Mouse (Mus musculus) liver, postnatal 0 days (tissue): Measurements from ENCODE around the gene Gm853. TPM values are rescaled to one million over a fixed set of nuclear protein-coding genes. Genes with fewer than 3 reads are reported as not detected.
A peak's percentile ranks its signal among the peaks of the same experiment; 100 is the strongest.

Experiments
- ATAC-seq: fragments of 200-750 bp; cut with Nextera tagmentation; 2 replicates; pipeline ENCODE4 v1.8.0; 2017; ENCODE audit warnings: mild to moderate bottlenecking, moderate library complexity
- DNase-seq: peaks from one replicate; pipeline ENCODE4 v3.0.0-alpha.2; 2016
- H3K27ac ChIP-seq: fragments of 300-500 bp; sonication (generic); 2 replicates; pipeline ENCODE4 v1.5.1; 2014; ENCODE audit warnings: antibody characterized with exemption, moderate library complexity, mild to moderate bottlenecking, low read depth
- H3K27me3 ChIP-seq: fragments of 300-500 bp; sonication (generic); 2 replicates; pipeline ENCODE4 v1.6.1; 2014; ENCODE audit warnings: low read length, control low read depth, mixed read lengths; ENCODE audit not compliant: insufficient read depth
- H3K36me3 ChIP-seq: fragments of 300-500 bp; sonication (generic); replicated peaks from 2 replicates; pipeline ENCODE4 v1.6.1; 2014; ENCODE audit warnings: mild to moderate bottlenecking, control low read depth, low read length, moderate library complexity, mixed read lengths; ENCODE audit not compliant: insufficient read depth
- H3K4me1 ChIP-seq: fragments of 300-500 bp; sonication (generic); 2 replicates; pipeline ENCODE4 v1.6.1; 2014; ENCODE audit warnings: antibody characterized with exemption, mild to moderate bottlenecking, control low read depth; ENCODE audit not compliant: insufficient read depth
- H3K4me2 ChIP-seq: fragments of 300-500 bp; sonication (generic); 2 replicates; pipeline ENCODE4 v1.6.1; 2014; ENCODE audit warnings: low read depth, mild to moderate bottlenecking, low read length, moderate library complexity, mixed read lengths
- H3K4me3 ChIP-seq: fragments of 300-500 bp; sonication (generic); 2 replicates; pipeline ENCODE4 v1.5.1; 2014; ENCODE audit warnings: low read depth, low read length
- H3K9ac ChIP-seq: fragments of 300-500 bp; sonication (generic); replicated peaks from 2 replicates; pipeline ENCODE4 v1.6.1; 2014; ENCODE audit warnings: mild to moderate bottlenecking, moderate library complexity
- H3K9me3 ChIP-seq: fragments of 300-500 bp; sonication (generic); 2 replicates; pipeline ENCODE4 v1.6.1; 2016; ENCODE audit warnings: mild to moderate bottlenecking, control low read depth, low read length, mixed read lengths
- CTCF ChIP-seq: sonication (generic); IDR thresholded peaks from 2 replicates; pipeline ENCODE4 v1.5.1; 2016; ENCODE audit warnings: antibody characterized with exemption, low read depth
- EP300 ChIP-seq: IDR thresholded peaks from 2 replicates; pipeline ENCODE4 v1.6.1; 2016; ENCODE audit warnings: antibody characterized with exemption, low read depth, mild to moderate bottlenecking
- WGBS: fragments of 180-500 bp; shearing (Covaris S2); extraction: QIAGEN DNeasy Blood & Tissue Kit; methylation state at CpG from one replicate; pipeline ENCODE4 v1.1.7; 2014; ENCODE audit not compliant: insufficient replicate concordance; 5-methylcytosine and 5-hydroxymethylcytosine counted together
- polyA plus RNA-seq: library from polyadenylated mRNA; unstranded; fragments of >200 nt; fragmentation: Nextera tagmentation; extraction: Ambion mirVana; gene quantifications from 2 replicates; pipeline ENCODE4 v1.2.1, GENCODE M21; 2015

Gene Gm853
- polyA plus RNA-seq, 1 experiment from 2014 or later, result not detected

DNA sequence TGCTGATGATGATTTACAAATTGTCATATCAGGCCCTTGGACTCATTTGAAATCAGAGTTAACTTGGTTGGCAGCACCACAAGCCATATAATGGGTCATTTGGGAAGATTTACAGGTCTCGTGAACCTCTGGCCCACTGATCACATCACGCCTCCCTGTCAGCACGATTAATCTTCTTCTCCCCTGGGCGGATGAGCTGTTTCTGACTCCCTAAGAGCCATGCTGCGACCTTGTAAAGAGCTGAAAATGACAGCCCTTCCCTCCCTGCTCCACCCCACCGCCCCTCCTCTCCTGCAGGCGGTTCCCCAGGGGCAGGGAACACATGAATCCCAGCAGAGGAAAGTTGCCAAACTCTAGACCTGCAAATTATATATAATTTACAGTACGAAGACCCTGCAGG lies 14.2 kb upstream of the Gm853 start:
- Histone ChIP-seq H3K4me1 (no peaks in the 10 kb centered on the region), H3K27ac (no peak overlapping the region), H3K36me3 (no peaks in the 10 kb centered on the region), H3K4me3 (no peak overlapping the region), H3K27me3 (no peaks in the 10 kb centered on the region), H3K9me3 (no peaks in the 10 kb centered on the region), H3K4me2 (no peak overlapping the region), H3K9ac (no peak overlapping the region)
- DNase-seq (no peak), ATAC-seq (no peak)
- WGBS, result 52% methylated on average over 8 of the region's 8 CpGs
- TF ChIP-seq CTCF, result no peak
- TF ChIP-seq EP300, result no peak

DNA sequence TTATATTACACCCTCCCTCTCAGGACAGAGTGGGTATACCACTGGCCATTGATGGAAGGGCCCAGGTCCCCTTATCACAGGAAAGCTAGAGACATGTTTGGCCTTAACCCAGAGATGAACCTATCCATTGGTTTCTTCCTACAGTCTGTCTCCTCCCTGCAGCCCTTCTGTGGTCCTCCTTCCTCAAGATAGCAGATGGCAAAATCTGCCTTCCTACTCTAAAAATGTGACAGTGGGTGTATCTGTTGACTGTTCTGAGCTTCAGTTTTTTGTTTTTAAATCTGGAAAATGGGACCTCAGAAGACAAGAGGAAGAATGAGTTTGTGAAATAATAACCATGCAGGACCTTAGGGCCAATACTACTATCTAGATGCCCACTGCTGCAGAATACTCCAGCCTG lies 1.9 kb upstream of the Gm853 start:
- Histone ChIP-seq H3K9ac (no peak overlapping the region), H3K9me3 (no peaks in the 10 kb centered on the region), H3K4me2 (no peak overlapping the region), H3K4me3 (no peak overlapping the region), H3K27me3 (no peaks in the 10 kb centered on the region), H3K36me3 (no peaks in the 10 kb centered on the region), H3K27ac (no peak overlapping the region), H3K4me1 (no peaks in the 10 kb centered on the region)
- ATAC-seq (no peak), DNase-seq (no peak)
- no peak for TF ChIP-seq EP300
- no peak for TF ChIP-seq CTCF

DNA sequence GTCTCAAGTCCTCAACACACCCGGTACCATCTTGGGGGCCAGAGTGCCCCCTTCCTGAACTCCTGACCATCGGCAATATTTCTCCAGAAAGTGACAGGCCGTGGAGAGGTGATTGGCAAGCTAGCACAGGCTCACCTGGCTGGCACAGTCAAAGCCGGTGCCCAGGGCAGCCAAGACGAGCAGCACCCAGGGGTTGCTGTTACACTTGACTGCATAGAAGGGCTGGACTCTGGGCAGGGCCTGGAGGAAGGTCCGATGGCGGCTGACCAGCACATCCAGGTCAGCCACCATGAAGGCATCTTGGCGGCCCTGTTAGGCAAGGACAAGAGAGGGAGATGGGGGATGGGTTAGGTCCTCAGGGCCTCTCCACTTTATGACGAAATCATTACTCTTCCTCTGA lies 2.0 kb downstream of the Gm853 start:
- DNase-seq (no peak), ATAC-seq (no peak)
- WGBS, result 72% methylated on average over 9 of the region's 9 CpGs
- Histone ChIP-seq H3K4me3 (no peak overlapping the region), H3K9ac (no peak overlapping the region), H3K27ac (no peak overlapping the region), H3K4me2 (no peak overlapping the region), H3K27me3 (no peaks in the 10 kb centered on the region), H3K36me3 (no peaks in the 10 kb centered on the region), H3K4me1 (no peaks in the 10 kb centered on the region), H3K9me3 (no peaks in the 10 kb centered on the region)
- no peak for TF ChIP-seq CTCF
- TF ChIP-seq EP300, result no peak

DNA sequence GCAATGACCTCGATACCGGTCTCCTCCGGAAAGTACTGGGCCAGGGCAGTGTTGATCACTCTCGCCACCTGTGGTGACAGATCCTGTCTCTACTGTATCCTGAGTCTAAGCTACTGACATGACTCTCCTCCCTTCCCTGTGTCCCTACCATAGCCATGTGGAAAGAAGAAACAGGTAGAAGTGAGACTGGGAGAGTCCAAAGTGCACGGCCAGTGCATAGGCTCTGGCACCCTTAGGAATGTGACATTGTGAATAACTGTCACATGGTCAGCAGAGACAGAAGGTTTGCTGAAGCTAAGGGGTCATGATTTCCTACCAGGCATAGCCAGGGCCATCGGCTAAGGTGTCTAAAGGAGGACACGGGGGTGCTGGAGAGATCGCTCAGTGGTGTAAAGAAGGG lies 6.8 kb downstream of the Gm853 start:
- no peak for DNase-seq
- Histone ChIP-seq H3K27me3 (no peaks in the 10 kb centered on the region), H3K9me3 (no peaks in the 10 kb centered on the region), H3K9ac (no peak overlapping the region), H3K4me2 (no peak overlapping the region), H3K4me1 (0 out of 2 replicates have a peak, but pooled peaks cover 3% of the 10 kb centered on the region), H3K27ac (no peak overlapping the region), H3K4me3 (no peak overlapping the region), H3K36me3 (no peaks in the 10 kb centered on the region)
- TF ChIP-seq EP300, result no peak
- no peak for TF ChIP-seq CTCF
- ATAC-seq, result no peak
- 85% methylated on average over 8 of the region's 8 CpGs for WGBS

DNA sequence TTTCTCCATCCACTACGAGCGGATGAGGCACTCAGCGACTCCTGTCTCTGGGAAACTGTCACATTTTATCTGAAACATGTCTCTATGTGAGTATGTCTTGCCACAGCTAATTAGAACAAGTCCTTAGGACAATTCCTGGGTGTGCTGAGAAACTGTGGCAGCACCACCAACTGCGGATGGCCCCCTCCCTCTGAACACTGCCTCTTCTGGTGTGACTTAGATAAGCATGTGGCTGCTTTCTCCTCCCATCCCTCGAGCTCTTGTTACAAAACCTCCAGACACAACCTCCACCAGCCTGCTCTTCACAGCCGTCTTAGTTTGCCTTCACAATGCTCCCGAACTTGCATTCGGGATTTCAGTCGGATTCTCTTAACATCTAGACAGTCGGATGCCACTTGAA lies 8.3 kb downstream of the Gm853 start:
- no peak; the same call in 1 of the 2 replicates for ATAC-seq
- no peak for DNase-seq
- no peak overlapping the region for H3K4me2 ChIP-seq
- H3K9me3 ChIP-seq, result no peaks in the 10 kb centered on the region
- TF ChIP-seq EP300 (no peak), CTCF (peak; percentile 17; the same call in 1 of the 2 replicates)
- no peaks in the 10 kb centered on the region for H3K36me3 ChIP-seq
- no peak overlapping the region for H3K27ac ChIP-seq
- no peaks in the 10 kb centered on the region for H3K27me3 ChIP-seq
- H3K4me1 ChIP-seq, result 0 out of 2 replicates have a peak, but pooled peaks cover 3% of the 10 kb centered on the region
- no peak overlapping the region for H3K9ac ChIP-seq
- no peak overlapping the region for H3K4me3 ChIP-seq
- 64% methylated on average over 10 of the region's 10 CpGs for WGBS

DNA sequence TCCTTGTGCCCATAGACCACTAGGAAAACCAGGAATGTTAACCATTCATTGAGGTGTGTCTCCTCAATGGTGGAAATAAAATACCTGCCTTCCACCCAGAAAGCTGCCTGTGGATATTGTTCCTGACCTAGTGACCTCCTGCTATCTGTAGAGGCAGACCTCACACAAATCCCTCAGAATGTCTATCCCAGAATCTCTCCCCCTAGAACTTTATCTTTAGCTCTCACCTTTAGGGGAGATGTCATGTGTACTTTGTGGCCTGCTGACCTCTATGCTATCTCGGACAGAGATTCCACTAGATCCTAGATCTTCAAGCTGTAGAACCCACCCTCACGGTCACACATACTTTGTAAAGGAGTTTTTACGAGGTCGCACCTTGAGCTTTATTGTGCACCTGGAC lies 9.0 kb downstream of the Gm853 start:
- H3K27ac ChIP-seq, result no peak overlapping the region
- TF ChIP-seq EP300 (no peak), CTCF (no peak)
- WGBS, result 52% methylated on average over 4 of the region's 4 CpGs
- H3K9ac ChIP-seq, result no peak overlapping the region
- ATAC-seq (no peak), DNase-seq (no peak)
- no peaks in the 10 kb centered on the region for H3K36me3 ChIP-seq
- H3K27me3 ChIP-seq, result no peaks in the 10 kb centered on the region
- H3K4me1 ChIP-seq, result 0 out of 2 replicates have a peak, but pooled peaks cover 3% of the 10 kb centered on the region
- no peak overlapping the region for H3K4me3 ChIP-seq
- H3K4me2 ChIP-seq, result no peak overlapping the region
- no peaks in the 10 kb centered on the region for H3K9me3 ChIP-seq

DNA sequence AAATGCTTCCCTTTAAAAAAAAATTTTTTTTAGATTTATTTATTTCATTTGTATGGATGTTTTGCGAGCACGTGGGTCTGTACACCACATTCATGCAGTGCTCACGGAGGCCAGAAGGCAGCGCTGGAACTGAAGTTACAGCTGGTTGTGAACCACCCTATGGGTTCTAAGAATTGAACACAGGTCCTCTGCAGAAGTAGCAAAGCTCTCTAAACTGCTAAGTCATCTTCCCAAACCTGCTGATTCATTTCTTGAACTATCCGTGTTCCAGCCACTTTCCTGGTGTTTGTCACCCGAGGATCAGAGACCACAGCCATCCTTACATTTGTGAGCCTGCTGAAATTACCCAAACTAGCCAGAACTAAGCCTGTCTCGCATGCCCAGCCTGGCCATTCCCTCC lies 9.8 kb downstream of the Gm853 start:
- Histone ChIP-seq H3K27ac (no peak overlapping the region), H3K27me3 (no peaks in the 10 kb centered on the region), H3K9ac (no peak overlapping the region), H3K36me3 (no peaks in the 10 kb centered on the region), H3K9me3 (no peaks in the 10 kb centered on the region), H3K4me2 (no peak overlapping the region), H3K4me1 (0 out of 2 replicates have a peak, but pooled peaks cover 3% of the 10 kb centered on the region), H3K4me3 (no peak overlapping the region)
- ATAC-seq, result no peak
- TF ChIP-seq EP300 (no peak), CTCF (no peak)
- DNase-seq, result no peak
- 63% methylated on average over 7 of the region's 7 CpGs for WGBS
